Mouse (Mus musculus): ENCODE measurements around the gene Anks1.
"Not testable (repeated sequence)": the region's sequence is repeated elsewhere in the genome, so short reads cannot be mapped to it uniquely, and the experiment has no call there.

Anks1 gene

GRCm38 (mm10) chr17:27934136-27934910 lies 25.2 kb downstream of the Anks1 start:
- no peak for DNase-seq

- peak; percentile 70 to 79 for DNase-seq
Observed at GRCm38 (mm10) chr17:27935091-27935490, 26.0 kb downstream of the Anks1 start.

- DNase-seq = peak in 1 of 2 experiments; percentile 21
Observed at GRCm38 (mm10) chr17:27937054-27937615, 28.0 kb downstream of the Anks1 start.

- DNase-seq = peak; percentile 66 to 69
Observed at GRCm38 (mm10) chr17:27938121-27938754, 29.1 kb downstream of the Anks1 start.

- DNase-seq = peak in 1 of 2 experiments; percentile 34
Observed at GRCm38 (mm10) chr17:27939028-27939427, 29.9 kb downstream of the Anks1 start.

DNA sequence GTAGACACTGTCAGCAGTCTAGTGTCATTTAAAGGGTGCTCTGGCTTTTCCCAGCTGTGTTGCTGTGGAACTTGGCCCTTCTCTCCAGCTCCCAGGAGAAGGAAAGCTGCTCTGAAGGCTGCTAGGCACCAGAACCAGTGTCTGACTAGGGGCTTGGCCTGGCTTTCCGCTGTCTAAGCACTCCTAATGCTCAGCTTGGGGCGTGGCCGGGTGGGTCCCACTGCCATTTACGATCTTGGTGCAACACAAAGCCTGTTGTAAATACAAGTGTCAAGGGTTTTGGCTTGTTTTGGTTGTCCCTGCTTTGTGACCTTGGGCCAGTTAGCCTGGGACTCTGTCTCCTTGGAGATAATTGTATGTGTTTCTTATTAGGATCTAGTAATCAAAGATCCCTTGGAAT lies 31.2 kb downstream of the Anks1 start:
- DNase-seq = peak; percentile 51 to 80

- no peak for DNase-seq
Observed at GRCm38 (mm10) chr17:27941178-27941577, 32.1 kb downstream of the Anks1 start.

- DNase-seq = peak; percentile 17 to 53
Observed at GRCm38 (mm10) chr17:27941698-27942097, 32.6 kb downstream of the Anks1 start.

- no peak for DNase-seq
Observed at GRCm38 (mm10) chr17:27942131-27942530, 33.0 kb downstream of the Anks1 start.

DNA sequence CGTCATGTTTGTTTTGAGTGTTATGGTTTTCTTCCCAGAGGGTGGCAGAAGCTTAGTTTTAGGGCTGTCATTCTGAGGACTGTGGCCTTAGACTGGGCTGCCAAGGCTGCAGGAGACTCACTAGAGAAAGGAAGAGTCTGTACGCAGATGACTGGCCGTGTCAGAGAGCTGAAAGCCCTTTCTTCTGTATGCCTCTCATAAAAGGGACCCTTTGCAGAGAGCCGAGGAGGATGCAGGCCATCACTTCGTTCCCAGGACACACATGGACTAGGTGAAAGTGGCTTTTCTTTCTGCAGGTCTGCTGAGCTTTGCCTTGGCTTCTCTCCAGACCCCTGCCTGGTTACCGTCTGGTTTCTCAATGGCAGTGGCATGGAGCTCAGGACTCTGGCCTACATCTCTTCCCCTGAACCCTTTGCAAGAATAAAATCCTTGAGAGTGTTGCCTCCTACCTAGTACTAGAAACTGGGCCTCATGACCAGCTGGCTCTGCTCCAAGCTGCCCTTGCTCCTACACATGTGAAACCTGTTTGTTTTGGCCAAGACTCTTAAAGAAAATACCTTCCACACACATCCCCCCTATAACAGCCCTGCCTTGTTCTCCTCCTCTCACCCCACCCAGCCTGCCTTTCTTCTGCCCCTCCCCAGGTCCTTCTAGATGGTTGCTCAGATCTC lies 36.6 kb downstream of the Anks1 start:
- DNase-seq = peak; percentile 82 to 90

GRCm38 (mm10) chr17:27946371-27946770 lies 37.3 kb downstream of the Anks1 start:
- DNase-seq = no peak

- DNase-seq = peak in 1 of 2 experiments; percentile 26
Observed at GRCm38 (mm10) chr17:27947155-27947554, 38.0 kb downstream of the Anks1 start.

DNA sequence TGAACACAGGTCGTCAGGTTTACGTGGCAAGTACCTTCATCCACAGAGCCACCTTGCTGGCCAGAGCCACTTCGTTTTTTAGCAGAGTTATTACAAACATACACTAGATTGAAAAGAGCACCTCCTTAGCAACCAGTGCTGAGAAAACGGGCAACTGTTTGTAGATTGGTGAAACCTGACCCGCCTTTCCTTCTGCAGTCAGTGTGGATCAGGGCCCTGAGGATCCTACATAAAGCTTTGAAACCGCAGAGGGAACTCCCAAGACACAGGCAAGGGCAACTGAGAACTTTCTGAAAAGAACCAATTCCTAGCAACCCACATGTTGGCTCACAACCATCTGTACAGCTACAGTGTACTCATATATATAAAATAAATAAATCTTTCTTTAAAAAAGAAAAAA lies 44.0 kb downstream of the Anks1 start:
- no peak for DNase-seq

GRCm38 (mm10) chr17:27954629-27955402 lies 45.7 kb downstream of the Anks1 start:
- no peak for DNase-seq

DNA sequence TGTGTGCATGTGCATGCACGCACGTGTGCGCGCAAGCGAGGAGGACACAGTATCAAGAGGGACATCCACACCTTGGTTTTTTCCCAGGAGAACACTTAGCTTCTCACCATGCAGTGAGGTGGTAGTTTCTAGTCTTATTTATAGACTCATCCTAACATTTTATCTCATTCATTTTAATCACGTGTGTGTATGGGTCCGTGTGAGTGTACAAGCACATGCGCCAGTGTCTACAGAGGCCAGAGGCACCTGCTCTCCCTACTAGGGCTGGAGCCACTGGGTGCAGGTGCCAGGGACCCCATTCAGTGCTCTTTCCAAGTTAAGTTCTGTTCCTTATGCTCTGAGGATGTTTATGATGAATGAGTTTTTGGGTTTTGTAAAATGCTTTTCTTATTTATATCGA lies 48.5 kb downstream of the Anks1 start:
- no peak for DNase-seq

GRCm38 (mm10) chr17:27960128-27961111 lies 51.3 kb downstream of the Anks1 start:
- no peak for DNase-seq

- DNase-seq = not testable (repeated sequence)
Observed at GRCm38 (mm10) chr17:27963120-27963519, 54.0 kb downstream of the Anks1 start.

- no peak for DNase-seq
Observed at GRCm38 (mm10) chr17:27964607-27965006, 55.5 kb downstream of the Anks1 start.

GRCm38 (mm10) chr17:27965292-27965691 lies 56.2 kb downstream of the Anks1 start:
- no peak for DNase-seq

- DNase-seq = no peak
Observed at GRCm38 (mm10) chr17:27966056-27966455, 57.0 kb downstream of the Anks1 start.

DNA sequence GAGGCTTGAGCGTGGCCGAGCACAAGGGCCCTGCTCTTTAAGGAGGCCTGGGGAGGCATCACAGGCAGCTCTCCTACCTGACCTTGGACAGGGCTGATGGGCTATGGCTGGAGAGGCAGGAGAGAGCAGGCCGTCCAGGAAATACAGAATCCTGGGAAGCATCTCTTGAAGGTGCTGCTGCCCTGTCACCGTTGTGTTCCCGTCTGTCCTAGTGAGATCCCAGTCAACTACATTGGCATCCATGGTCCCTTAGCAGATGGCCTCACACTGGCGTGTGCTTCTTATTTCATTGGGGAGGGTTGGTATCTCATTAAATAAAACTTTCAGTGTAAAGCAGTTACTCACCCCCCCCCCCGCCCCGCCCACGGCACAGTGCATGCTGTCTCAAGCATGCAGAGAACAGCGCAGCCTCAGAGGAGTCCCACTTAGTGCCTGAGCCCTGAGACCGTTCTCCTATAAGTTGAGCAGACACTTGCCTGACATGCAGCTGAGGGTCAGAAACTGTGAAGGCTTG lies 57.5 kb downstream of the Anks1 start:
- no peak for DNase-seq
